Comparison of ENCODE assay signal across 35 mouse cellular contexts in the genomic region with DNA sequence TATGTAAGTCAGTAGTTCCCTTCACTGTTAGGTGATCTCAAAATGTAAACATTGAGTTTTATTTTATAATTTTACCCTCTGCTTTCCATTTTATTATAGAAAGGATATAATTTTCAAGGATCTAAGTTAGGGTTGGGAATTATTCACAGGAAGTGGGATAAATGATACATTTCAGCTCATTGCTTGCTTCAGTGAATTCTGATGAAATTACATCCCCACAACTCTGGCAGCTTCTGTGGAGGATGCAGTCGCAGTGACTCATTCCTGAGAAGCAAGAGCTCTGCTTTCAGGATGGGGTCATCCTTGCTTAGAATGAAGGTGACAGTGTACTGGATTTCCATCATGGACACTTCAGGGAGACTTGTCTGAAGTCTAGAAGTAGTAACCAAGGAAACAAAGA. TPM values are rescaled to one million over a fixed set of nuclear protein-coding genes. Genes with fewer than 3 reads are reported as not detected.
DNase-seq lines count a peak whose midpoint lies in the region; ATAC-seq and TF ChIP-seq lines count a peak whose summit lies in the region.
"Had no signal": no experiment of that assay in that cellular context is flagged by ENCODE, and none has a peak within 500 bp of the region (broad histone marks: within the 10 kb centered on the region; RNA-seq: fewer than 3 reads in every experiment).

No protein-coding gene starts in this region.

- peaks cover 7% of the 10 kb centered on the region for H3K4me1 ChIP-seq in embryonic fibroblast, embryonic 13.5 days (ENCODE audit: control insufficient read depth, insufficient read depth, low read length)
- no peaks in the 10 kb centered on the region for H3K4me1 ChIP-seq in midbrain, postnatal 0 days (ENCODE audit: insufficient read depth, low read length)
- H3K4me1 ChIP-seq: forebrain, embryonic 10.5 days; forebrain, embryonic 15.5 days; hindbrain, embryonic 13.5 days; liver, embryonic 13.5 days; midbrain, embryonic 10.5 days; midbrain, embryonic 15.5 days; neural tube, embryonic 13.5 days had no signal

- no peak for ATAC-seq in midbrain, postnatal 0 days (ENCODE audit: low FRiP score)
- ATAC-seq: forebrain, embryonic 15.5 days; intestine, embryonic 16.5 days; midbrain, embryonic 15.5 days had no signal

- H3K36me3 ChIP-seq in midbrain, postnatal 0 days (ENCODE audit: insufficient read depth, low read length) = no peaks in the 10 kb centered on the region
- H3K36me3 ChIP-seq: forebrain, embryonic 10.5 days; forebrain, embryonic 15.5 days; hindbrain, embryonic 13.5 days; liver, embryonic 13.5 days; midbrain, embryonic 10.5 days; midbrain, embryonic 15.5 days; neural tube, embryonic 13.5 days had no signal

- H3K27me3 ChIP-seq in midbrain, postnatal 0 days (ENCODE audit: insufficient read depth, low read length) = no peaks in the 10 kb centered on the region
- H3K27me3 ChIP-seq: forebrain, embryonic 15.5 days; hindbrain, embryonic 13.5 days; liver, embryonic 13.5 days; midbrain, embryonic 15.5 days; neural tube, embryonic 13.5 days had no signal

- peak; percentile 11 to 20 for DNase-seq in frontal cortex, postnatal 36 days (ENCODE audit: low spot score in 2 of 2)
- no peak for DNase-seq in frontal cortex, postnatal 10 days (ENCODE audit: low spot score in 2 of 2)
- peak; percentile 10 to 17 for DNase-seq in right cerebral cortex, adult 2 months (ENCODE audit: low spot score in 2 of 2)
- no peak for DNase-seq in right cerebral cortex, postnatal 10 days (ENCODE audit: low spot score in 2 of 2)
- no peak for DNase-seq in heart, postnatal 14 days
- DNase-seq in midbrain, postnatal 0 days (ENCODE audit: low spot score) = no peak
- DNase-seq: adrenal gland, postnatal 10 days; B cell, adult 2 months; cerebellum, adult 11 months; cerebellum, adult 9-10 months; cerebellum, postnatal 36 days; gastrocnemius, postnatal 25 days; heart, adult 11 months; heart, postnatal 4 days; kidney, adult 9 months; kidney, postnatal 14 days; layer of hippocampus, adult 9-11 months; left cerebral cortex, postnatal 4 days; liver, embryonic 13.5 days; lung, adult 2 months; lung, postnatal 10 days; right cerebral cortex, postnatal 4 days; thymus, adult 2 months; thymus, postnatal 4 days had no signal

- peak overlapping the region; percentile 64; the same call in 1 of the 2 replicates for H3K27ac ChIP-seq in embryonic fibroblast, embryonic 13.5 days (ENCODE audit: insufficient read depth, low read length)
- no peak overlapping the region for H3K27ac ChIP-seq in midbrain, postnatal 0 days (ENCODE audit: low read depth, low read length)
- H3K27ac ChIP-seq: forebrain, embryonic 10.5 days; forebrain, embryonic 15.5 days; hindbrain, embryonic 13.5 days; liver, embryonic 13.5 days; midbrain, embryonic 10.5 days; midbrain, embryonic 15.5 days; neural tube, embryonic 13.5 days; stomach, postnatal 0 days had no signal

- no peak for TF ChIP-seq CTCF in embryonic fibroblast, embryonic 13.5 days (IDR thresholded peaks at IDR 0.05; ENCODE audit: borderline replicate concordance, insufficient read depth, low read length)
- TF ChIP-seq CTCF in midbrain, postnatal 0 days (IDR thresholded peaks at IDR 0.05) = no peak

- H3K9me3 ChIP-seq in midbrain, postnatal 0 days (ENCODE audit: low read length) = no peaks in the 10 kb centered on the region
- H3K9me3 ChIP-seq: forebrain, embryonic 10.5 days; forebrain, embryonic 15.5 days; hindbrain, embryonic 13.5 days; liver, embryonic 13.5 days; midbrain, embryonic 10.5 days; midbrain, embryonic 15.5 days; neural tube, embryonic 13.5 days had no signal

- 95% methylated on average over 1 of the region's 1 CpGs for WGBS in midbrain, postnatal 0 days

- intact Hi-C loops in heart, postnatal 14 days (cut with DNase I) = no loop called here

- H3K4me2 ChIP-seq in midbrain, postnatal 0 days (ENCODE audit: low read depth, low read length, poor library complexity, severe bottlenecking) = no peak overlapping the region
- H3K4me2 ChIP-seq: forebrain, embryonic 15.5 days; heart, embryonic 11.5 days; hindbrain, embryonic 13.5 days; liver, embryonic 13.5 days; midbrain, embryonic 15.5 days; neural tube, embryonic 13.5 days had no signal

- H3K4me3 ChIP-seq in embryonic fibroblast, embryonic 13.5 days (ENCODE audit: insufficient read depth, low read length) = no peak overlapping the region
- H3K4me3 ChIP-seq in midbrain, postnatal 0 days (ENCODE audit: low read depth, low read length) = no peak overlapping the region
- H3K4me3 ChIP-seq: forebrain, embryonic 10.5 days; forebrain, embryonic 15.5 days; hindbrain, embryonic 13.5 days; liver, embryonic 13.5 days; midbrain, embryonic 10.5 days; midbrain, embryonic 15.5 days; neural tube, embryonic 13.5 days had no signal

- H3K9ac ChIP-seq in midbrain, postnatal 0 days (replicated peaks; ENCODE audit: low read length, poor library complexity, severe bottlenecking) = no peak overlapping the region
- H3K9ac ChIP-seq: forebrain, embryonic 15.5 days; hindbrain, embryonic 13.5 days; liver, embryonic 13.5 days; midbrain, embryonic 15.5 days; neural tube, embryonic 13.5 days had no signal

- no peak for TF ChIP-seq POLR2A in embryonic fibroblast, embryonic 13.5 days (IDR thresholded peaks at IDR 0.05; ENCODE audit: low read depth, low read length)

RNA-seq across cellular contexts. Expression of a gene that starts 31.9 kb away (rescaled TPM):
- 2.9 and 3.7 TPM in 2 replicates for polyA plus RNA-seq in embryonic fibroblast, embryonic 13.5 days (2011; ENCODE audit: insufficient read length, low read depth, missing spikeins)
- total RNA-seq in heart, postnatal 14 days (2021) = under 1 TPM; 0.20 to 0.22 TPM
- 17.9 and 19.7 TPM in 2 replicates for total RNA-seq in midbrain, postnatal 0 days (2014; rRNA removed)
- polyA plus RNA-seq in midbrain, postnatal 0 days (2015; fragmentation: Nextera tagmentation; extraction: Ambion mirVana) = 6.2 and 6.5 TPM in 2 replicates
- polyA plus RNA-seq: spleen, adult 2 months; thymus, adult 2 months had no signal

Comparison
In these comparisons a context has a peak if more than half of its experiments do, and no peak if none do; other contexts are left out.
1. DNase-seq: peak in frontal cortex, postnatal 36 days (2 of 2) and right cerebral cortex, adult 2 months (2 of 2); none in frontal cortex, postnatal 10 days (0 of 2), right cerebral cortex, postnatal 10 days (0 of 2), heart, postnatal 14 days (0 of 2) and midbrain, postnatal 0 days (single experiment).
2. RNA of a gene that starts 31.9 kb away (total RNA-seq): 17.9 to 19.7 TPM in midbrain, postnatal 0 days; 0.20 to 0.22 TPM in heart, postnatal 14 days; every median in the first group is over 10 times any median in the second.